Mouse (Mus musculus) kidney, postnatal 0 days (tissue): ENCODE measurements around the gene Gatad2b. TPM values are rescaled to one million over a fixed set of nuclear protein-coding genes. Genes with fewer than 3 reads are reported as not detected.
"Not testable (repeated sequence)": the region's sequence is repeated elsewhere in the genome, so short reads cannot be mapped to it uniquely, and the experiment has no call there.

Experiments
- ATAC-seq: fragments of 200-750 bp; cut with Nextera tagmentation; replicated peaks from 2 replicates; pipeline ENCODE4 v1.8.0; 2017; ENCODE audit warnings: low read depth, moderate number of reproducible peaks, moderate TSS enrichment, moderate library complexity; ENCODE audit not compliant: low FRiP score
- DNase-seq: peaks from one replicate; pipeline ENCODE4 v3.0.0-alpha.2; 2016; ENCODE audit warnings: low spot score
- H3K27ac ChIP-seq: fragments of 300-500 bp; sonication (generic); 2 replicates; pipeline ENCODE4 v1.5.1; 2014; ENCODE audit warnings: mild to moderate bottlenecking
- H3K27me3 ChIP-seq: fragments of 300-500 bp; sonication (generic); 2 replicates; pipeline ENCODE4 v1.6.1; 2014; ENCODE audit warnings: low read length, mixed read lengths; ENCODE audit not compliant: insufficient read depth
- H3K36me3 ChIP-seq: fragments of 300-500 bp; sonication (generic); 2 replicates; pipeline ENCODE4 v1.6.1; 2014; ENCODE audit warnings: low read length, mixed read lengths; ENCODE audit not compliant: insufficient read depth
- H3K4me1 ChIP-seq: fragments of 300-500 bp; sonication (generic); replicated peaks from 2 replicates; pipeline ENCODE4 v1.6.1; 2014; ENCODE audit warnings: antibody characterized with exemption, low read length, mixed read lengths; ENCODE audit not compliant: insufficient read depth
- H3K4me2 ChIP-seq: fragments of 300-500 bp; sonication (generic); 2 replicates; pipeline ENCODE4 v1.6.1; 2014; ENCODE audit warnings: mild to moderate bottlenecking, low read length, moderate library complexity, mixed read lengths
- H3K4me3 ChIP-seq: fragments of 300-500 bp; sonication (generic); replicated peaks from 2 replicates; pipeline ENCODE4 v1.5.1; 2014; ENCODE audit warnings: low read depth, low read length
- H3K9ac ChIP-seq: fragments of 300-500 bp; sonication (generic); 2 replicates; pipeline ENCODE4 v1.6.1; 2014; ENCODE audit warnings: low read depth, low read length
- H3K9me3 ChIP-seq: fragments of 300-500 bp; sonication (generic); replicated peaks from 2 replicates; pipeline ENCODE4 v1.6.1; 2016; ENCODE audit warnings: low read length, inconsistent platforms, mixed read lengths
- CTCF ChIP-seq: IDR thresholded peaks from 2 replicates; pipeline ENCODE4 v1.5.1; 2016; ENCODE audit warnings: antibody characterized with exemption, low read depth, mild to moderate bottlenecking, moderate library complexity
- WGBS: fragments of 180-500 bp; shearing (Covaris S2); extraction: QIAGEN DNeasy Blood & Tissue Kit; methylation state at CpG from one replicate; pipeline ENCODE4 v1.1.7; 2014; 5-methylcytosine and 5-hydroxymethylcytosine counted together
- polyA plus RNA-seq: library from polyadenylated mRNA; unstranded; fragments of >200 nt; fragmentation: Nextera tagmentation; extraction: Ambion mirVana; gene quantifications from 2 replicates; pipeline ENCODE4 v1.2.1, GENCODE M21; 2015

The Gatad2b gene
- polyA plus RNA-seq, 1 experiment from 2014 or later, result 8.1 TPM

DNA sequence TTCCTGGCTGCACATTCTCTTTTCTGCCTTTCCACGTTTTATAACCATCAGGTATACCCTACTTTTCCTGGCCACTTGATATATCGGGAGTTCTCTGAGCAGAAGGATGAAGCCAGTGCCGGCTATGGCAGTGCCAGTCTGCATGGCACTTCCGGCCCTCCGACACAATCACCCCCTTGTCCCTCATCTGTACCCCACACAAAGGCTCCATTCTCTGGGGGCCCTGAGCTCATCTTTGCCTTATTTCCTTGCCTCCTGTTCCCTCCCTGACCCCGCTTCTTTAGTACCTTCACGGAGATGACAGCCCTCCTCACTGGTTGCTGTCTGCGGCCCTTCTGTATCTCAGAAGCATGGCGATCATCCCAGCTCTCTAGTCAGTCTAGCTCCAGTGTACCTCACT is 12.3 kb upstream of the Gatad2b start:
- ATAC-seq (no peak), DNase-seq (no peak)
- Histone ChIP-seq H3K9me3 (no peaks in the 10 kb centered on the region), H3K9ac (no peak overlapping the region), H3K27me3 (no peaks in the 10 kb centered on the region), H3K4me1 (no peaks in the 10 kb centered on the region), H3K27ac (no peak overlapping the region), H3K4me3 (no peak overlapping the region), H3K4me2 (no peak overlapping the region), H3K36me3 (peaks cover 20% of the 10 kb centered on the region)
- TF ChIP-seq CTCF, result no peak
- 93% methylated on average over 9 of the region's 9 CpGs for WGBS

DNA sequence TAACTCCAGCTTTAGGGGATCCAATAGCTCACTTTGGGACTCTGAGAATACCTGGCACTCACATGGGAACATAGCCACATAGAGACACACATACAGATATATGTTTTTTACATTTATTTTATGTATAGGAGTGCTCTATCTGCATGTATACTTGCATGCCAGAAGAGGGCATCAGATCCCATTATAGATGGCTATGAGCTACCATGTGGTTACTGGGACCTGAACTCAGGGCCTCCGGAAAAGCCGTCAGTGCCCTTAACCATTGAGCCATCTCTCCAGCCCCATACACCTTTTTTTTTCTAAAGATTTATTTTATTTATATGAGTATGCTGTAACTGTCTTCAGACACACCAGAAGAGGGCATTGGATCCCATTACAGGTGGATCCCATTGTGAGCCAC is 8.8 kb upstream of the Gatad2b start:
- H3K4me1 ChIP-seq, result no peaks in the 10 kb centered on the region
- H3K4me3 ChIP-seq, result no peak overlapping the region
- H3K9me3 ChIP-seq, result no peaks in the 10 kb centered on the region
- peaks cover 7% of the 10 kb centered on the region for H3K36me3 ChIP-seq
- no peaks in the 10 kb centered on the region for H3K27me3 ChIP-seq
- H3K9ac ChIP-seq, result no peak overlapping the region
- H3K4me2 ChIP-seq, result no peak overlapping the region
- DNase-seq, result no peak
- TF ChIP-seq CTCF, result peak; percentile 18; the same call in 1 of the 2 replicates
- no peak for ATAC-seq
- no peak overlapping the region for H3K27ac ChIP-seq
- 95% methylated on average over 2 of the region's 2 CpGs for WGBS

DNA sequence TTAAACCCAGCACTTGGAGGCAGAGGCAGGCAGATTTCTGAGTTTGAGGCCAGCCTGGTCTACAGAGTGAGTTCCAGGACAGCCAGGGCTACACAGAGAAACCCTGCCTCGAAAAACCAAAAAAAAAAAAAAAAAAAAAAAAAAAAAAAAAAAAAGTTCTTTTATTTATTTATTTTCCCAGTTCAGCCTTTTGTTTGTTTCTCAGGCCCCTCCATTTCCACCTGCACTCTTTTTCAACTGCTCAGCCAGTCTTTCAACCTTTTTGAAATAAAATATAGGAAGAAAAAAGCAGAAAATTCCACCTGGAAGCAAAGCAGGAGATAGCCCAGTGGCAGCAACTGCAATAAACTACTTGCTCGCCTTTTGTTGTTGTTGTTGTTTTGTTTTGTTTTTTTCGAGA is 3.6 kb upstream of the Gatad2b start:
- H3K9me3 ChIP-seq, H3K4me1 ChIP-seq, H3K36me3 ChIP-seq, DNase-seq, H3K9ac ChIP-seq, H3K27ac ChIP-seq, H3K27me3 ChIP-seq, H3K4me3 ChIP-seq, H3K4me2 ChIP-seq, ATAC-seq: not testable (repeated sequence)
- 67% methylated on average over 2 of the region's 3 CpGs for WGBS

DNA sequence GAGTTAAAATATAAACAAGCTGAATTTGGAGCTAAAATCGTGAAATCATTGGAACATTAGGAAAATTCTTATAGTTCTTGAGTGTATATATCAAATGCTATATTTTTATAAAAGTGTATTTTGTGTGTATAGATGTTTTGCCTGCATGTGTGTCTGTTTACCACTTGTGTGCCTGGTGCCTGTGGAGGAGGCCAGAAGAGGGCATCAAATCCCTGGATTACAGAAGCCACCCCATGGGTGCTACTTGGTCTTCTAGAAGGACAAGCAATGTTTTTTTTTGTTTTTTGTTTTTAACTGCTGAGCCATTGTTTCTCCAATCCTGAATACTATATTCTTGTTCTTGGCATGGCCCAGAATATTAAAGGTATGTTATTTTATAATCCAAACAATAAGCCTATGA is 2.4 kb upstream of the Gatad2b start:
- Histone ChIP-seq H3K4me2 (no peak overlapping the region), H3K9me3 (no peaks in the 10 kb centered on the region), H3K27me3 (no peaks in the 10 kb centered on the region), H3K4me3 (no peak overlapping the region), H3K4me1 (0 out of 2 replicates have a peak, but pooled peaks cover 6% of the 10 kb centered on the region), H3K27ac (no peak overlapping the region), H3K36me3 (no peaks in the 10 kb centered on the region), H3K9ac (no peak overlapping the region)
- TF ChIP-seq CTCF, result peak; percentile 40; the same call in 1 of the 2 replicates
- ATAC-seq (no peak), DNase-seq (no peak)
- 93% methylated on average over 1 of the region's 1 CpGs for WGBS

DNA sequence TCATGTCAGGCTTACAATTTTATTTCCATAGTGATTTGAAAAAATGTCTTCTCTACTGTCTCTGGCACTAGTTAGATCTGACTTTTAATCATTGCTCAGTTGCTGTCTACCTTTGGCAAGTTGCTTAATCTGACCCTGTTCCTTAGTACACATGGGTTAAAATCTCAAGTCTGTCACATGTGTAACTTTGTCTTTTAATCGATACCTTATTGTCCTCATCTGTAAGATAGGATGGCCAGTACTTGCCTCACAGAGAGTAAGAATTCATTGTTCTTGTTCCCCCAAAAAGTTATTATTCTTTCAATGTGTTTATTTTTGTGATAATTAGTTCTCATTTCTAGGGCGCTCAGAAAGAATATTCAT is 1.0 kb upstream of the Gatad2b start:
- Histone ChIP-seq H3K27me3 (no peaks in the 10 kb centered on the region), H3K9me3 (no peaks in the 10 kb centered on the region), H3K4me2 (peak overlapping the region; percentile 56), H3K4me3 (peak overlapping the region; percentile 50), H3K36me3 (no peaks in the 10 kb centered on the region), H3K27ac (peak overlapping the region; percentile 92), H3K9ac (peak overlapping the region; percentile 73), H3K4me1 (0 out of 2 replicates have a peak, but pooled peaks cover 6% of the 10 kb centered on the region)
- no peak for ATAC-seq
- no peak for DNase-seq
- no peak for TF ChIP-seq CTCF
- 36% methylated on average over 2 of the region's 2 CpGs for WGBS

DNA sequence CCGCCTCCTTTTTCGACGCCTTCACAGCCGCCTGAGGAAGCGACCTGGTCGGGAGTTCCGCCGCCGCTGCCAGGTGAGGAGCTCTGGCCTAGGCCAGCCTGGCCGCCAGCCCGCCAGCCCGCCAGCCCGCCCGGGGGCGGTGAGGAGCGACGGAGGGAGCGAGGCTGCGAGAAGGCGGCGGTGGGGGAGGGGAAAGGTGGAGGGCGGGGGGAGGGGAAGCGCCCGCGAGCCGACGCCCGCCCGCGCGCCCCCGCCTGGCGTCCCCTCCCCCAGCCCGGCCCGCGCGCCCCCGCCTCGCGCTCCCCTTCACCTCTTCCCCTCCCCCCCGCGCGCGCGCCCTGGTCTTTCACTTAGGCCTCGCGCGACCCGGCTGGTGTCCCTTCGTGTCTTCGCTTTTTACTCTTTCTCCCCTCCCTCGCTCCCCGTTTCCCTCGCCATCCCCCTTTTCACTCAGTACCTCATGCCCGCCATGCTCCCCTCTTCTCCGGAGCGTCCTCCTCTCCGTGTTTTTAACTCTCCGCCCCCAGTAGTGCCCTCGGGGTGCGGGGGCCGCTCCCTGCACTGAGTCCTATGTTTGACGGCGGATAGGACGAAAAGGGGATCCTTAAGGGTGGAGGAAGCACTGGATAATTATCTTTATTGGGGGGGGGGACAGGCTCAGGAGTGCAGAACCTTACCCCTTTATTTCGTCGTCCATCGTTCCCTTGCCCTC is 530 bp downstream of the Gatad2b start:
- Histone ChIP-seq H3K36me3 (no peaks in the 10 kb centered on the region), H3K4me3 (peak overlapping the region; percentile 83), H3K27ac (peak overlapping the region; percentile 95), H3K4me1 (0 out of 2 replicates have a peak, but pooled peaks cover 6% of the 10 kb centered on the region), H3K27me3 (no peaks in the 10 kb centered on the region), H3K9ac (peak overlapping the region; percentile 93), H3K9me3 (no peaks in the 10 kb centered on the region), H3K4me2 (peak overlapping the region; percentile 73)
- DNase-seq (peak; percentile 77), ATAC-seq (peak; percentile 25)
- WGBS, result 1% methylated on average over 45 of the region's 68 CpGs
- TF ChIP-seq CTCF, result no peak
